Mouse (Mus musculus) limb, embryonic 14.5 days (tissue): ENCODE results near the gene Arhgef2. TPM values are rescaled to one million over a fixed set of nuclear protein-coding genes. Genes with fewer than 3 reads are reported as not detected.

Experiments used
- ATAC-seq: fragments of 200-750 bp; cut with Nextera tagmentation; 2 replicates; pipeline ENCODE4 v1.8.0; 2017; ENCODE audit warnings: low read depth, moderate number of reproducible peaks, moderate TSS enrichment; ENCODE audit not compliant: low FRiP score
- DNase-seq: peaks from one replicate; pipeline ENCODE4 v3.0.0-alpha.2; 2015; ENCODE audit warnings: low spot score
- H3K27ac ChIP-seq: fragments of 300-500 bp; sonication (generic); replicated peaks from 2 replicates; pipeline ENCODE4 v1.5.1; 2014; ENCODE audit warnings: low read depth, mild to moderate bottlenecking, low read length, moderate library complexity, mixed read lengths
- H3K27me3 ChIP-seq: fragments of 300-500 bp; sonication (generic); 2 replicates; pipeline ENCODE4 v1.6.1; 2014; ENCODE audit warnings: low read length, mixed read lengths; ENCODE audit not compliant: control insufficient read depth, insufficient read depth
- H3K36me3 ChIP-seq: fragments of 300-500 bp; sonication (generic); 2 replicates; pipeline ENCODE4 v1.6.1; 2014; ENCODE audit warnings: mild to moderate bottlenecking, low read length, moderate library complexity, mixed read lengths; ENCODE audit not compliant: control insufficient read depth, insufficient read depth
- H3K4me1 ChIP-seq: fragments of 300-500 bp; sonication (generic); 2 replicates; pipeline ENCODE4 v1.6.1; 2014; ENCODE audit warnings: antibody characterized with exemption, low read length, mixed read lengths; ENCODE audit not compliant: control insufficient read depth, insufficient read depth
- H3K4me2 ChIP-seq: fragments of 300-500 bp; sonication (generic); replicated peaks from 2 replicates; pipeline ENCODE4 v1.6.1; 2014; ENCODE audit warnings: low read depth, mild to moderate bottlenecking, low read length, moderate library complexity; ENCODE audit not compliant: severe bottlenecking
- H3K4me3 ChIP-seq: fragments of 300-500 bp; sonication (generic); replicated peaks from 2 replicates; pipeline ENCODE4 v1.5.1; 2014; ENCODE audit warnings: low read length
- H3K9ac ChIP-seq: fragments of 300-500 bp; sonication (generic); 2 replicates; pipeline ENCODE4 v1.6.1; 2014; ENCODE audit warnings: mild to moderate bottlenecking, low read depth, low read length, moderate library complexity; ENCODE audit not compliant: severe bottlenecking
- H3K9me3 ChIP-seq: fragments of 300-500 bp; sonication (generic); 2 replicates; pipeline ENCODE4 v1.6.1; 2016; ENCODE audit warnings: low read length; ENCODE audit not compliant: control insufficient read depth
- POLR2A ChIP-seq: fragments of 200-500 bp; IDR thresholded peaks from 2 replicates; pipeline ENCODE4 v1.8.0; 2012; ENCODE audit warnings: inconsistent platforms, mild to moderate bottlenecking, moderate library complexity, borderline replicate concordance; ENCODE audit not compliant: insufficient read depth, insufficient read length; ENCODE audit errors: extremely low read depth
- WGBS: fragments of 180-500 bp; shearing (Covaris S2); extraction: QIAGEN DNeasy Blood & Tissue Kit; methylation state at CpG from one replicate; pipeline ENCODE4 v1.1.7; 2014; 5-methylcytosine and 5-hydroxymethylcytosine counted together
- polyA plus RNA-seq, 2 experiments: library from polyadenylated mRNA; depleted of rRNA in 1 of 2; stranded (reverse) in 1 of 2; unstranded in 1 of 2; fragments of >200 nt; fragmentation: Nextera tagmentation in 1 of 2; extraction: Ambion mirVana in 1 of 2; gene quantifications; 2 replicates each; pipeline versions ENCODE4 v1.2.1 to v1.2.3; 2012 to 2014

Gene Arhgef2
- polyA plus RNA-seq, 2 experiments: 81.9 to 84.7 TPM

GRCm38 (mm10) chr3:88578498-88579424 lies 27.0 kb upstream of the Arhgef2 start:
- Histone ChIP-seq H3K9ac (peak overlapping the region; percentile 82), H3K27ac (0 out of 2 replicates have a peak overlapping the region, but pooled peaks have one; percentile 33), H3K27me3 (no peaks in the 10 kb centered on the region), H3K4me1 (peaks cover 11% of the 10 kb centered on the region), H3K4me2 (peak overlapping the region; percentile 68), H3K9me3 (no peaks in the 10 kb centered on the region), H3K36me3 (peaks cover 29% of the 10 kb centered on the region), H3K4me3 (peak overlapping the region; percentile 87)
- no peak for TF ChIP-seq POLR2A
- DNase-seq (no peak), ATAC-seq (no peak)
- 43% methylated on average over 8 of the region's 8 CpGs for WGBS

GRCm38 (mm10) chr3:88579454-88580117 lies 26.2 kb upstream of the Arhgef2 start:
- WGBS: 1% methylated on average over 33 of the region's 34 CpGs
- H3K4me3 ChIP-seq: peak overlapping the region; percentile 87
- ATAC-seq: peak; percentile 84
- peak overlapping the region; percentile 82 for H3K9ac ChIP-seq
- H3K4me1 ChIP-seq: peaks cover 11% of the 10 kb centered on the region
- H3K4me2 ChIP-seq: peak overlapping the region; percentile 68
- peak; percentile 86 for DNase-seq
- no peaks in the 10 kb centered on the region for H3K27me3 ChIP-seq
- no peak; the same call in 1 of the 2 replicates for TF ChIP-seq POLR2A
- 0 out of 2 replicates have a peak overlapping the region, but pooled peaks have one; percentile 48 for H3K27ac ChIP-seq
- H3K9me3 ChIP-seq: no peaks in the 10 kb centered on the region
- H3K36me3 ChIP-seq: peaks cover 34% of the 10 kb centered on the region

GRCm38 (mm10) chr3:88585769-88586168 lies 20.0 kb upstream of the Arhgef2 start:
- H3K9me3 ChIP-seq: no peaks in the 10 kb centered on the region
- ATAC-seq: no peak
- H3K9ac ChIP-seq: no peak overlapping the region
- H3K4me1 ChIP-seq: peaks cover 1% of the 10 kb centered on the region; the same call in 1 of the 2 replicates
- H3K4me2 ChIP-seq: no peak overlapping the region
- no peak overlapping the region for H3K4me3 ChIP-seq
- no peak for TF ChIP-seq POLR2A
- 96% methylated on average over 6 of the region's 6 CpGs for WGBS
- DNase-seq: no peak
- peaks cover 71% of the 10 kb centered on the region for H3K36me3 ChIP-seq
- no peaks in the 10 kb centered on the region for H3K27me3 ChIP-seq
- H3K27ac ChIP-seq: no peak overlapping the region

GRCm38 (mm10) chr3:88586640-88587039 lies 19.1 kb upstream of the Arhgef2 start:
- Histone ChIP-seq H3K27me3 (no peaks in the 10 kb centered on the region), H3K4me3 (no peak overlapping the region), H3K4me1 (no peaks in the 10 kb centered on the region), H3K9ac (no peak overlapping the region), H3K27ac (no peak overlapping the region), H3K4me2 (no peak overlapping the region), H3K36me3 (peaks cover 63% of the 10 kb centered on the region), H3K9me3 (no peaks in the 10 kb centered on the region)
- WGBS: 89% methylated on average over 5 of the region's 5 CpGs
- DNase-seq: no peak
- no peak for TF ChIP-seq POLR2A
- no peak for ATAC-seq

- Histone ChIP-seq H3K4me3 (no peak overlapping the region), H3K27me3 (no peaks in the 10 kb centered on the region), H3K27ac (0 out of 2 replicates have a peak overlapping the region, but pooled peaks have one; percentile 3), H3K4me1 (peaks cover 5% of the 10 kb centered on the region; the same call in 1 of the 2 replicates), H3K9ac (no peak overlapping the region), H3K4me2 (no peak overlapping the region), H3K36me3 (peaks cover 37% of the 10 kb centered on the region), H3K9me3 (no peaks in the 10 kb centered on the region)
- DNase-seq: no peak
- WGBS: 27% methylated on average over 5 of the region's 5 CpGs
- TF ChIP-seq POLR2A: no peak
- ATAC-seq: no peak
Measured at GRCm38 (mm10) chr3:88590246-88590645, 15.5 kb upstream of the Arhgef2 start.
